Mouse (Mus musculus) hindbrain, embryonic 10.5 days (tissue): ENCODE measurements at regions not wholly inside any gene's neighbourhood (a gene's known extent, or its start where the extent isn't known, plus 50 kb on each side); places are given as distances from the start of the nearest gene placed in this dataset.

ENCODE experiments used
- DNase-seq: peaks from one replicate; pipeline ENCODE4 v3.0.0-alpha.2; 2017; ENCODE audit warnings: low spot score
- H3K27ac ChIP-seq: fragments of 300-500 bp; sonication (generic); 2 replicates; pipeline ENCODE4 v1.5.1; 2016; ENCODE audit warnings: mild to moderate bottlenecking, moderate library complexity
- H3K27me3 ChIP-seq: fragments of 300-500 bp; sonication (generic); 2 replicates; pipeline ENCODE4 v1.6.1; 2016; ENCODE audit warnings: mild to moderate bottlenecking; ENCODE audit not compliant: poor library complexity, insufficient read depth, severe bottlenecking
- H3K36me3 ChIP-seq: fragments of 300-500 bp; sonication (generic); 2 replicates; pipeline ENCODE4 v1.6.1; 2016; ENCODE audit warnings: mild to moderate bottlenecking, moderate library complexity
- H3K4me1 ChIP-seq: fragments of 300-500 bp; sonication (generic); replicated peaks from 2 replicates; pipeline ENCODE4 v1.6.1; 2016; ENCODE audit warnings: mild to moderate bottlenecking
- H3K4me3 ChIP-seq: fragments of 300-500 bp; sonication (generic); 2 replicates; pipeline ENCODE4 v1.5.1; 2016; ENCODE audit warnings: mild to moderate bottlenecking, moderate library complexity
- H3K9me3 ChIP-seq: fragments of 300-500 bp; sonication (generic); 2 replicates; pipeline ENCODE4 v1.6.1; 2016; ENCODE audit warnings: mild to moderate bottlenecking, moderate library complexity
- WGBS: fragments of 180-500 bp; shearing (Covaris S2); methylation state at CpG from one replicate; pipeline ENCODE4 v1.1.7; 2016; 5-methylcytosine and 5-hydroxymethylcytosine counted together

GRCm38 (mm10) chr8:92071305-92072253 lies 269.7 kb upstream of the Irx3 start:
- WGBS = 22% methylated on average over 21 of the region's 21 CpGs
- H3K27ac ChIP-seq = no peak overlapping the region
- DNase-seq = no peak
- H3K4me3 ChIP-seq = no peak overlapping the region
- no peaks in the 10 kb centered on the region for H3K9me3 ChIP-seq
- peaks cover 81% of the 10 kb centered on the region for H3K27me3 ChIP-seq
- H3K36me3 ChIP-seq = no peaks in the 10 kb centered on the region
- peaks cover 38% of the 10 kb centered on the region for H3K4me1 ChIP-seq

- WGBS = 16% methylated on average over 8 of the region's 8 CpGs
- peaks cover 46% of the 10 kb centered on the region for H3K4me1 ChIP-seq
- no peak overlapping the region for H3K4me3 ChIP-seq
- H3K27me3 ChIP-seq = peaks cover 86% of the 10 kb centered on the region
- H3K36me3 ChIP-seq = no peaks in the 10 kb centered on the region
- H3K9me3 ChIP-seq = no peaks in the 10 kb centered on the region
- DNase-seq = no peak
- no peak overlapping the region for H3K27ac ChIP-seq
These were observed 268.8 kb upstream of the Irx3 start for GRCm38 (mm10) chr8:92070704-92071103.

DNA sequence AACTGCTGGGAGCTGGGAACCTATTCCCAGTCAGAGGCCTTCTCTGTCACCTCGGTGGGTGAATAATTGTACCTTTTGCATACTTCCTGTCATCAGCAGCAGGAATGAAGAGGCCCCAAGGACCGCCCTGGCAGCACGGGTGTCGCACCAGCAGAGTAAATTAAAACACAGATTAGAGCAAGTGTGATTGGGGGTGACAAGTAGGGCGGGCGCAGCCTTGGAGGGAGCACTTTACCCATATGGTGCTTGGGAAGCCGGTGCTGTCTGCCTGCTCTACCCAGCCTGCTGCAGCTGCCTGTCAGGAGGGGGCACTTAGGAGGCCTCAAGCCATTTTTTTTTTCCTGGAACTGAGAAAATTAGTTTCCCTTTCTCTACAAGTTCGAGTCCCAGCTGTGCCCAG lies 264.6 kb upstream of the Irx3 start:
- Histone ChIP-seq H3K9me3 (no peaks in the 10 kb centered on the region), H3K27ac (peak overlapping the region; percentile 81), H3K27me3 (peaks cover 95% of the 10 kb centered on the region), H3K36me3 (no peaks in the 10 kb centered on the region), H3K4me3 (no peak overlapping the region), H3K4me1 (peaks cover 50% of the 10 kb centered on the region)
- WGBS = 32% methylated on average over 8 of the region's 8 CpGs
- DNase-seq = peak; percentile 38

GRCm38 (mm10) chr8:92065554-92066239 lies 263.8 kb upstream of the Irx3 start:
- Histone ChIP-seq H3K27ac (peak overlapping the region; percentile 81), H3K36me3 (no peaks in the 10 kb centered on the region), H3K4me1 (peaks cover 43% of the 10 kb centered on the region), H3K4me3 (no peak overlapping the region), H3K9me3 (no peaks in the 10 kb centered on the region), H3K27me3 (peaks cover 95% of the 10 kb centered on the region)
- WGBS = 6% methylated on average over 9 of the region's 9 CpGs
- peak; percentile 40 for DNase-seq

DNA sequence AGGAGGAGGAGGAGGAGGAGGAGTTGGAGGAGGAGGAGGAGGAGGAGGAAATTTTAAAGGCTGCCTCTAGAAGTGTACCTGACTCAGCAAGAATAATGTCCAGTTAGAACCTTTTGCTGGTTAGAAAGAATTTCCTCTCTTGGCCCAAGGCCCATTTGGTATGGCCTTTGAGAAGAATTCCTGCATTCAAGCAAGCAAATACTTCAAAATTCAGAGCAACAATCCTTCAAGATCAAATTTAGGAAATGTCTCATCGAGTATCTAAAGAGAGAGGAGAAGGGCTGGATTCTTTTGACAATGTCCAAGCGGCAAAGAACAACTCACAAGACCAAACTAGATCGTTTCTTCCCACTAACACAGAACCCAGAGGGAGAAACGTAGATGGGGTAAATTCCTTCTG lies 263.1 kb upstream of the Irx3 start:
- DNase-seq = no peak
- peaks cover 41% of the 10 kb centered on the region for H3K4me1 ChIP-seq
- no peak overlapping the region for H3K4me3 ChIP-seq
- no peaks in the 10 kb centered on the region for H3K36me3 ChIP-seq
- H3K9me3 ChIP-seq = no peaks in the 10 kb centered on the region
- peak overlapping the region; percentile 81 for H3K27ac ChIP-seq
- WGBS = 20% methylated on average over 4 of the region's 4 CpGs
- peaks cover 96% of the 10 kb centered on the region for H3K27me3 ChIP-seq

- Histone ChIP-seq H3K4me1 (peaks cover 46% of the 10 kb centered on the region), H3K27ac (peak overlapping the region; percentile 81), H3K27me3 (peaks cover 96% of the 10 kb centered on the region), H3K36me3 (no peaks in the 10 kb centered on the region), H3K4me3 (0 out of 2 replicates have a peak overlapping the region, but pooled peaks have one; percentile 3), H3K9me3 (no peaks in the 10 kb centered on the region)
- peak; percentile 53 for DNase-seq
- 4% methylated on average over 9 of the region's 9 CpGs for WGBS
These were observed 262.4 kb upstream of the Irx3 start for GRCm38 (mm10) chr8:92064175-92064821.

DNA sequence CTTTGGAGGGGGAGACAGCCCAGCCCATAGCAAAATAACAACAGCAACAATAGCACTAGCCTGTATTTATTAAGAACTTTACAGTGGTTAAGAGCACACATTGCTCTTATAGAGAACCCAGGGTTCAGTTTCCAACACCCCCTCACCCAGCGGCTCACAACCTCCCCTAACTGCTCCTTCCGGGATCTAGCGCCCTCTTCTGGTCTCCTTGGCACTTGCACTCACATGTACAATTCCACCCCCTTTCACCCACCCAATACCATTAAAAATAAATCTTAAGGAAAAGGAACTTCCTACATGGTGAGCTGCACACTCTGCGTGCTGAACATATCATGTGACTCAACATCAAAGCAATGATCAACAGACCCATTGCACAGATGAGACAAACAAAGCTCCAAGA lies 261.5 kb upstream of the Irx3 start:
- no peak for DNase-seq
- no peak overlapping the region for H3K27ac ChIP-seq
- peaks cover 55% of the 10 kb centered on the region for H3K4me1 ChIP-seq

GRCm38 (mm10) chr8:92059471-92059870 lies 257.6 kb upstream of the Irx3 start:
- no peaks in the 10 kb centered on the region for H3K36me3 ChIP-seq
- 42% methylated on average over 5 of the region's 5 CpGs for WGBS
- DNase-seq = no peak
- H3K27ac ChIP-seq = peak overlapping the region; percentile 66; the same call in 1 of the 2 replicates
- peaks cover 39% of the 10 kb centered on the region for H3K4me1 ChIP-seq
- no peak overlapping the region for H3K4me3 ChIP-seq
- H3K27me3 ChIP-seq = peaks cover 79% of the 10 kb centered on the region
- H3K9me3 ChIP-seq = no peaks in the 10 kb centered on the region

More for the DNA sequence above, 261.5 kb upstream of the Irx3 start:
- Histone ChIP-seq H3K27me3 (peaks cover 95% of the 10 kb centered on the region), H3K4me3 (no peak overlapping the region), H3K9me3 (no peaks in the 10 kb centered on the region), H3K36me3 (no peaks in the 10 kb centered on the region)
- 81% methylated on average over 4 of the region's 4 CpGs for WGBS

DNA sequence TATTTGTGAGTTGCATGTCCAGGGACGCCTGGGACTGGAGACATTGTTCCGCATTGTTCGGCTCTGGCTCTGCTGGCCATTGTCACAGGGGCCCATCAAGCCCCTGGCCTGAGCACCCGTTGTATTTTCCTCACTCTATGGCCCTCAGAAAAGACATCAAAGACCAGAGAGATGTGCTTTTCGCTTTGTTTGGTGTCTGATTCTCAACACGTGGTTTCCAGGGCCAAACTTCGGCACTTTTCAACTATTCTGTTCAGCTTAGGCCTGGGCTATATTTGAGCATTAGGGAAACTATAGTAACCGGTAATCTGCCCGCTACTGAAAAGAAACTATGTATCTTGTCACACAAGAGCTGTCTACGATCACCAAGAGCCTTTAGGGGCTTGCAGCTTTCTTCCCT lies 257.1 kb upstream of the Irx3 start:
- H3K4me1 ChIP-seq = peaks cover 34% of the 10 kb centered on the region
- WGBS = 34% methylated on average over 10 of the region's 10 CpGs
- no peaks in the 10 kb centered on the region for H3K36me3 ChIP-seq
- H3K9me3 ChIP-seq = no peaks in the 10 kb centered on the region
- H3K4me3 ChIP-seq = no peak overlapping the region
- DNase-seq = peak; percentile 54
- peak overlapping the region; percentile 66 for H3K27ac ChIP-seq
- H3K27me3 ChIP-seq = peaks cover 74% of the 10 kb centered on the region

DNA sequence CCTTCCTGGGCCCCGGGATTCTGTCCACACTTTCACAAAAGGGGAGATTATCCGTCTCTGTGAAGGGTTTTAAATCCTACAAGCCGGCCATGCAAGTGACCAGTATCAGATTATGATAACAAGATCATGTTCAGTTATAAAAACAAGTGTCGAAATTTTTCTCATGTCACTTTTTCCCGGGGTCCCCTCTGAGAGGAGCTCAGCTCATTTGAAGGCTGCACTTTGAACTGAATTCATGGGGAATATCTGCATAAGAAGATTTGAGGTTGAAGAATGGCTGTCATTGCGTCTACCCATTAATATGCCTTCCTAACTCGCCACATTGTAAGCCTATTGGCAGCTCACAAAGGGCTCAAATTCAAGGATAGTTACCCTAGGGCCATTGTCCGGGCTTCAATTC lies 256.0 kb upstream of the Irx3 start:
- Histone ChIP-seq H3K9me3 (no peaks in the 10 kb centered on the region; the same call in 1 of the 2 replicates), H3K27ac (no peak overlapping the region), H3K36me3 (no peaks in the 10 kb centered on the region), H3K27me3 (peaks cover 64% of the 10 kb centered on the region), H3K4me3 (no peak overlapping the region), H3K4me1 (peaks cover 29% of the 10 kb centered on the region)
- no peak for DNase-seq
- WGBS = 63% methylated on average over 8 of the region's 8 CpGs

DNA sequence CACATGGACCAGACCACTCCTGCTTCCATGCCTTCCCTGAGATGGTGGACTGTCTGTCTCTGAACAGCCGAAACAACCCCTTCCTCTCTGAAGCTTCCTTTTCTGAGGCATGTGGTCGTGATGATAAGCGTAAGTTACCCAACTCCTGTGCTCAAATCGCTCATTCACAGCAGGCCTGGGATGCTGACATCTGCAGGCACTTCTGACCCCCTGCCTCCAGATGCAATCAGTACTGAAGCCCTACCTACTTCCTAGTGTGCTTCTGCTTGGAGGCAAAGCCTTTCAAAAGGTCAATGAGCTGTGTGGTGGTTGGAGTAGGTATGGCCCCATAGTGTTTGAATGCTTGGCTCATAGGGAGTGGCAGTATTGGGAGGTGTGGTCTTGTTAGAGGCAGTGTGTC lies 253.7 kb upstream of the Irx3 start:
- Histone ChIP-seq H3K27ac (no peak overlapping the region), H3K9me3 (no peaks in the 10 kb centered on the region; the same call in 1 of the 2 replicates), H3K27me3 (peaks cover 42% of the 10 kb centered on the region), H3K36me3 (no peaks in the 10 kb centered on the region), H3K4me3 (no peak overlapping the region), H3K4me1 (peaks cover 29% of the 10 kb centered on the region)
- WGBS = 73% methylated on average over 4 of the region's 4 CpGs
- no peak for DNase-seq

DNA sequence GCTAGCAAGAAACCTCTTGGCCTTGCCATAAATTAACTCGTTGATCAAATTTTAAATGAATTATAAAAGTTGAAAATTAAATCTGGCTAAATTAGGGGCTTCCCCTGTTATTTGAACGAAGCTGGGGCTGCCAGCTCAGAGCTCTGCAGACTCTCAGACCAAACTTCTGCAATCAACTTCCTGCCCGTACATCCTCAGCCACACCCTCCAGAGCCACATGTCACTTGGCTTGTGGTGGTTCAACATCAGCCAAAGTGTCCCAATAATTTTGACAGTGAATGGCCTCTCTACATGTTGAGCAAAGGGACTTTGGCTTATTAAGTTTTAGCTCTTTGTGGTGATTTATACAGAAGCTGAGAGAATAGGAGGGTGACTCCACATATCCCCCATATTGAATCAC lies 242.8 kb upstream of the Irx3 start:
- Histone ChIP-seq H3K27ac (no peak overlapping the region), H3K4me1 (peaks cover 20% of the 10 kb centered on the region), H3K27me3 (peaks cover 20% of the 10 kb centered on the region; the same call in 1 of the 2 replicates), H3K4me3 (no peak overlapping the region), H3K36me3 (no peaks in the 10 kb centered on the region), H3K9me3 (peaks cover 7% of the 10 kb centered on the region)
- WGBS = 90% methylated on average over 3 of the region's 3 CpGs
- DNase-seq = no peak
